In the genomic region with DNA sequence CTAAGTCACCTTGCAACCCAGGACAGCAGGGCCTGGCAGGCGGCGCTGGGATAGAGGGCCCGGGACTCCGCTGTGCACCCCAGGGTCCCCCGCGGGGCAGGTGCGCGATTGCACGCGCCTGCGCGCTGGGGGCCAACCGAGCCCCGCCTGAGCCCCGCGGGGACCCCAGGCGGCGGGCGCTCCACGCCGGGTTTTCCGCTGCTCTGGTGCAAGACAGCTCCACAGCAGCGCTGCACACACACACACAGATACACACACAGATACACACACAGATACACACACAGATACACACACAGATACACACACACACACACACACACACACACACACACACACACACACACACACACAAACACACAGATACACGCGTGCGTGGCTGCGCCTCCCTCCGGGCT, we compare ENCODE assay signal across 7 mouse cellular contexts.
DNase-seq lines count a peak whose midpoint lies in the region; ATAC-seq and TF ChIP-seq lines count a peak whose summit lies in the region.
"Not testable (repeated sequence)": the region's sequence is repeated elsewhere in the genome, so short reads cannot be mapped to it uniquely, and the experiment has no call there.

No protein-coding gene starts in this region.

- H3K79me2 ChIP-seq in heart, adult 2 months (replicated peaks; ENCODE audit: control insufficient read depth, insufficient read depth, low read length), result not testable (repeated sequence)

- not testable (repeated sequence) for H3K36me3 ChIP-seq in heart, adult 2 months (ENCODE audit: control insufficient read depth, insufficient read depth, low read length); intestine, postnatal 0 days (ENCODE audit: control insufficient read depth, insufficient read depth); limb, embryonic 14.5 days (ENCODE audit: control insufficient read depth, insufficient read depth, low read length); midbrain, embryonic 12.5 days; small intestine, adult 2 months (ENCODE audit: control insufficient read depth, insufficient read depth, low read length)

- H3K27me3 ChIP-seq in heart, adult 2 months (ENCODE audit: control insufficient read depth, insufficient read depth, low read length); intestine, postnatal 0 days (replicated peaks; ENCODE audit: control insufficient read depth, insufficient read depth, low read length); limb, embryonic 14.5 days (ENCODE audit: control insufficient read depth, insufficient read depth, low read length); small intestine, adult 2 months (ENCODE audit: control insufficient read depth, insufficient read depth, low read length): not testable (repeated sequence)
- H3K27me3 ChIP-seq in midbrain, embryonic 12.5 days, result peaks cover 16% of the 10 kb centered on the region

- peak; percentile 28 for ATAC-seq in intestine, postnatal 0 days
- peak; percentile 58 for ATAC-seq in limb, embryonic 14.5 days (ENCODE audit: low FRiP score, low read depth)
- peak; percentile 80 for ATAC-seq in midbrain, embryonic 12.5 days (ENCODE audit: low FRiP score, low read depth)

- not testable (repeated sequence) for TF ChIP-seq CTCF in heart, adult 2 months (IDR thresholded peaks at IDR 0.05); intestine, postnatal 0 days (IDR thresholded peaks at IDR 0.05; ENCODE audit: low read depth); small intestine, adult 2 months (IDR thresholded peaks at IDR 0.05; ENCODE audit: extremely low read depth, insufficient read length, insufficient replicate concordance, low read depth, low read length)

- intact Hi-C loops in heart, adult 2 months (cut with DNase I), result not testable (repeated sequence)

- peak overlapping the region; percentile 79 for H3K4me3 ChIP-seq in heart, adult 2 months
- H3K4me3 ChIP-seq in intestine, postnatal 0 days (ENCODE audit: low read depth, low read length), result peak overlapping the region; percentile 66
- peak overlapping the region; percentile 73 for H3K4me3 ChIP-seq in limb, embryonic 14.5 days (replicated peaks; ENCODE audit: low read length)
- H3K4me3 ChIP-seq in midbrain, embryonic 12.5 days, result peak overlapping the region; percentile 79
- H3K4me3 ChIP-seq in small intestine, adult 2 months (ENCODE audit: low read depth, low read length), result peak overlapping the region; percentile 73

- peak; percentile 52 for DNase-seq in adrenal gland, adult 2 months
- DNase-seq in embryo, embryonic 9.5 days (ENCODE audit: extremely low spot score), result peak; percentile 49
- peak; percentile 69 to 70 for DNase-seq in heart, adult 2 months
- not testable (repeated sequence) for DNase-seq in limb, embryonic 14.5 days (ENCODE audit: low spot score)

- H3K4me2 ChIP-seq in intestine, postnatal 0 days (replicated peaks; ENCODE audit: low read depth), result peak overlapping the region; percentile 88
- H3K4me2 ChIP-seq in limb, embryonic 14.5 days (replicated peaks; ENCODE audit: low read depth, low read length, severe bottlenecking), result peak overlapping the region; percentile 89
- peak overlapping the region; percentile 96 for H3K4me2 ChIP-seq in midbrain, embryonic 12.5 days (replicated peaks)

- H3K9ac ChIP-seq in heart, adult 2 months (ENCODE audit: low read depth, low read length), result peak overlapping the region; percentile 68
- H3K9ac ChIP-seq in intestine, postnatal 0 days (ENCODE audit: low read depth, low read length), result peak overlapping the region; percentile 71
- H3K9ac ChIP-seq in limb, embryonic 14.5 days (ENCODE audit: low read depth, low read length, severe bottlenecking), result peak overlapping the region; percentile 74
- H3K9ac ChIP-seq in midbrain, embryonic 12.5 days (replicated peaks), result peak overlapping the region; percentile 77

- H3K4me1 ChIP-seq in heart, adult 2 months (ENCODE audit: control insufficient read depth, insufficient read depth, low read length); intestine, postnatal 0 days (replicated peaks; ENCODE audit: control insufficient read depth, insufficient read depth, low read length); small intestine, adult 2 months (ENCODE audit: control insufficient read depth, insufficient read depth, insufficient read length, low read length): not testable (repeated sequence)
- peaks cover 35% of the 10 kb centered on the region for H3K4me1 ChIP-seq in limb, embryonic 14.5 days (ENCODE audit: control insufficient read depth, insufficient read depth, low read length)
- peaks cover 19% of the 10 kb centered on the region for H3K4me1 ChIP-seq in midbrain, embryonic 12.5 days

- H3K9me3 ChIP-seq in intestine, postnatal 0 days (ENCODE audit: control insufficient read depth); limb, embryonic 14.5 days (ENCODE audit: control insufficient read depth, low read length); midbrain, embryonic 12.5 days: not testable (repeated sequence)

- not testable (repeated sequence) for TF ChIP-seq EP300 in heart, adult 2 months (IDR thresholded peaks at IDR 0.05; ENCODE audit: insufficient read depth, low read depth, low read length)

- H3K27ac ChIP-seq in heart, adult 2 months, result peak overlapping the region; percentile 66
- H3K27ac ChIP-seq in intestine, postnatal 0 days (ENCODE audit: low read depth, low read length), result 0 out of 2 replicates have a peak overlapping the region, but pooled peaks have one; percentile 5
- H3K27ac ChIP-seq in limb, embryonic 14.5 days (replicated peaks; ENCODE audit: low read depth, low read length), result peak overlapping the region; percentile 73
- peak overlapping the region; percentile 66 for H3K27ac ChIP-seq in midbrain, embryonic 12.5 days (replicated peaks)
- H3K27ac ChIP-seq in small intestine, adult 2 months (ENCODE audit: insufficient read depth, low read depth, low read length), result not testable (repeated sequence)

- not testable (repeated sequence) for TF ChIP-seq POLR2A in heart, adult 2 months (IDR thresholded peaks at IDR 0.05; ENCODE audit: insufficient read depth, low read depth, low read length); limb, embryonic 14.5 days (IDR thresholded peaks at IDR 0.05; ENCODE audit: borderline replicate concordance, extremely low read depth, insufficient read depth, insufficient read length); small intestine, adult 2 months (IDR thresholded peaks at IDR 0.05; ENCODE audit: low read depth, low read length)

- under 1% methylated on average over 28 of the region's 28 CpGs for WGBS in heart, adult 2 months
- under 1% methylated on average over 28 of the region's 28 CpGs for WGBS in intestine, postnatal 0 days
- 0% methylated on average over 14 of the region's 28 CpGs for WGBS in limb, embryonic 14.5 days
- under 1% methylated on average over 22 of the region's 28 CpGs for WGBS in midbrain, embryonic 12.5 days
- WGBS in small intestine, adult 2 months, result under 1% methylated on average over 22 of the region's 28 CpGs

Comparison
In these comparisons a context has a peak if more than half of its experiments do, and no peak if none do; other contexts are left out.
1. ATAC-seq: peak in every context shown above with its lines; median percentile 80 in midbrain, embryonic 12.5 days; 58 in limb, embryonic 14.5 days; 28 in intestine, postnatal 0 days.